Mouse (Mus musculus): Measurements from ENCODE around the gene Msh2. TPM values are rescaled to one million over a fixed set of nuclear protein-coding genes. Genes with fewer than 3 reads are reported as not detected.
"Not testable (repeated sequence)": the region's sequence is repeated elsewhere in the genome, so short reads cannot be mapped to it uniquely, and the experiment has no call there.

The Msh2 gene
- 61.4 and 67.3 TPM in 2 replicates for polyA plus RNA-seq (2015; fragmentation: Nextera tagmentation; extraction: Ambion mirVana)

DNA sequence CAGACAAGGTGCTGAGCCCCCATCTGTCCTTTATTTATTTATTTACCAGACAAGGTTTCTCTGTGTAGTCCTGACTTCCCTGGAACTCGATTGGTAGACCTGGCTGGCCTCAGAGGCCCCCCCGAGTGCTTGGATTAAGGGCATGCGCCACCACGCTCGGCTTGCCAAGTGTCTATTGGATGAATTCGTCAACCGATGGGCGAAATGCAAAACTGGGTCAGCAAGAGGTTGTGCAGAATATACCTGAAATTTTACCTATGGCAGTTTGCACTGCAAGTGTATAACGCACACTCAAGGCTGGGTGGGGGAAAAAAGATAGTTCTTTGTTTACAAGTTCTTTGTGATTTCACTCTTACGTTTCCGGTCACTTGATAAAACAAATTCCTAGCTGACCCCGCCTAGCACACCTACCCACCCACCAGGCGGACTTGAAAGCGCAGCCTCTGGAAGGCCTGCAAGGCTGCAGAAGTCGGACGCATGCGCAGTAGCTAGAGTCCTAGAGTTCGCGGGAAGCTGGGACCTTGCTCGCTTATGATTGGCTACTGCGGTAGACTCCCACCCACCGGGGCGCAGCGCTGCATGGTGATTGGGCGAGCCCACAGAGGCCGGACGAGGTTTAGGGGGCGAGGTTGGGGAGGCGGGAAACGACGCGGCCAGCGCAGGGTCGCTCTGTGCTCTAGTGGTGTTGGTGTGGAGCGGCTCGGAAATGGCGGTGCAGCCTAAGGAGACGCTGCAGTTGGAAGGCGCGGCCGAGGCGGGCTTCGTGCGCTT lies at the start of gene Msh2:
Gene Msh2, plus strand, starts transcription at position 441 of the 771 bp plus-strand sequence.
- peak within 1 kb of the TSS; percentile 95 for H3K4me3 ChIP-seq
- ATAC-seq (replicated peaks) = peak; percentile 99
- H3K36me3 ChIP-seq (replicated peaks) = no peaks in the 10 kb centered on the region
- H3K9me3 ChIP-seq = no peaks in the 10 kb centered on the region
- peaks cover 27% of the 10 kb centered on the region for H3K4me1 ChIP-seq
- no peaks in the 10 kb centered on the region for H3K27me3 ChIP-seq (replicated peaks)
- H3K27ac ChIP-seq = peak within 1 kb of the TSS; percentile 88
- peak within 1 kb of the TSS; percentile 86 for H3K4me2 ChIP-seq
- H3K9ac ChIP-seq = peak within 1 kb of the TSS; percentile 79
- under 1% methylated on average over 44 of the region's 44 CpGs for WGBS

DNA sequence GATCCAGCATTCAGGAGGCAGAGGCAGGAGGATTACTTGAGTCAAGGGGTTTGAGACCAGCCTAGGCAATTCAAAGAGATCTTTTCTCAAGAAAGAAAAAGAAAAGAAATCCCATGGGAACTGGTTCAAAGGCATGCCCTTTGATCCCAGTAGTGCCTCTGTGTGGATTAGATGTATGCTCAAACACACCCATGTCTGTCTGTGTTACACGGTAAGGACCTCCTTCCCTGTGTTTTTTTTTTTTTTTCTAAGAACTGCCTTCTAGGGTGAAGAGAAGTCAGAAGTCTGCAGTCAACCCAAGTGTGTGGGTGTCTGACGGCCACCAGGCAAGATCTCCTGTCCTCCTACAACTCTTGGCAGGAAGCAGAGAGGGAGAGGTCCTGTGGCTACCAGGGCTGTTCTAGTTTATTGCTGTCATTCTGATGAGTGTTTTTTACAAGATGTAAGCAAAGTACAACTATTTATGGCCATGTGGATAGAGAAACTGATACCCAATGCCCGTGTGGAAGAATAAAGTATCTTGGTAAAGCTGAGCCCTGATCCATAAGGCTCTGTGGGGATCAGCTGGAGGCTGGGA lies 46.5 kb upstream of the Msh2 start:
- no peaks in the 10 kb centered on the region for H3K4me1 ChIP-seq
- H3K4me2 ChIP-seq = no peak overlapping the region
- ATAC-seq (replicated peaks) = no peak
- H3K36me3 ChIP-seq (replicated peaks) = no peaks in the 10 kb centered on the region
- H3K27me3 ChIP-seq (replicated peaks) = no peaks in the 10 kb centered on the region
- 80% methylated on average over 3 of the region's 3 CpGs for WGBS
- no peak overlapping the region for H3K4me3 ChIP-seq
- H3K27ac ChIP-seq = no peak overlapping the region
- H3K9me3 ChIP-seq = no peaks in the 10 kb centered on the region
- H3K9ac ChIP-seq = no peak overlapping the region

GRCm38 (mm10) chr17:87628144-87628543 lies 44.0 kb upstream of the Msh2 start:
- Histone ChIP-seq H3K9ac (no peak overlapping the region), H3K9me3 (no peaks in the 10 kb centered on the region), H3K4me2 (no peak overlapping the region), H3K4me1 (no peaks in the 10 kb centered on the region), H3K36me3 (replicated peaks) (no peaks in the 10 kb centered on the region), H3K4me3 (no peak overlapping the region), H3K27ac (no peak overlapping the region), H3K27me3 (replicated peaks) (no peaks in the 10 kb centered on the region)
- WGBS = 94% methylated on average over 5 of the region's 5 CpGs
- ATAC-seq (replicated peaks) = no peak

DNA sequence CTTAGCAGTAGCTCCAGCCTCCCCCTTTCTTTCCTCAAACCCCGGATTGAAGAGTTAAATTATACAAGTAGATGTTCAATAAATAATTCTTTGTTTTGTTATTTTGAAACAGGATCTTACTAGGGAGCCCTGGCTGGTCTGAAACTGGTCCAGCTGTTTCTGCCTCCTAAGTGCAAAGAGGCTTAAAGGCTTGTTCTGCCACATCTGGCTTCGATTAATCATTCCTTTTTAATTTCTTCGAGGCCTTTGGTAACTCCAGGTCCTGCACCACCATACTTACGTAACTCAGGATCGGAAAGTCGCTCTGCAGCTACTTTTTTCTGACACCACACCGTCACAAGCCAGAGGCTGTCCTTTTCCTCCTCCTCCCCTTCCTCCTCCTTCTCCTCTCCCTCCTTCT lies 43.4 kb upstream of the Msh2 start:
- no peak overlapping the region for H3K27ac ChIP-seq
- H3K9me3 ChIP-seq = no peaks in the 10 kb centered on the region
- no peak overlapping the region for H3K4me2 ChIP-seq
- no peaks in the 10 kb centered on the region for H3K4me1 ChIP-seq
- no peak overlapping the region for H3K9ac ChIP-seq
- H3K4me3 ChIP-seq = no peak overlapping the region
- 82% methylated on average over 7 of the region's 7 CpGs for WGBS
- ATAC-seq (replicated peaks) = no peak
- H3K36me3 ChIP-seq (replicated peaks) = no peaks in the 10 kb centered on the region
- H3K27me3 ChIP-seq (replicated peaks) = no peaks in the 10 kb centered on the region

DNA sequence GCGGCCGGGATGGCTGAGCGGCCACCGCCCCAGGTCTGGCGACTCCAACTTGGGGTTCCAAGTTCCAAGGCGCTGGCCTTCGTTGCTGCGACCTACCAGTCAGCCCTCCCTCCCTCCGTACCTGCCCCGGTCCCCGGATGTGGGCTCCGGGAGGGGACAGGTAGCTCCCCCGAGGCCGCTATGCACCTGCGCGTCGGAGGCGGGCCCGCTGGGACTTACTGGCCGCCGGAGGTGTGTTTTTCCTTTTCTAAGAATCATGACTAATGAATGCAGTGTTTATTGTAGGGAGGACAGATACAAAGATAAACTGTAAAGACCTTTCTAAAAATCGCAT lies 35.1 kb upstream of the Msh2 start:
- Histone ChIP-seq H3K4me1 (peaks cover 17% of the 10 kb centered on the region), H3K27ac (no peak overlapping the region), H3K4me3 (peak overlapping the region; percentile 47), H3K9me3 (no peaks in the 10 kb centered on the region), H3K9ac (0 out of 2 replicates have a peak overlapping the region, but pooled peaks have one; percentile 35), H3K36me3 (replicated peaks) (no peaks in the 10 kb centered on the region), H3K27me3 (replicated peaks) (peaks cover 36% of the 10 kb centered on the region), H3K4me2 (peak overlapping the region; percentile 85)
- ATAC-seq (replicated peaks) = peak; percentile 56; the same call in 1 of the 2 replicates
- 2% methylated on average over 21 of the region's 22 CpGs for WGBS

GRCm38 (mm10) chr17:87639242-87639641 lies 32.9 kb upstream of the Msh2 start:
- H3K4me1 ChIP-seq = peaks cover 17% of the 10 kb centered on the region
- H3K27ac ChIP-seq = no peak overlapping the region
- peaks cover 36% of the 10 kb centered on the region for H3K27me3 ChIP-seq (replicated peaks)
- WGBS = 86% methylated on average over 5 of the region's 5 CpGs
- no peaks in the 10 kb centered on the region for H3K9me3 ChIP-seq
- no peaks in the 10 kb centered on the region for H3K36me3 ChIP-seq (replicated peaks)
- H3K4me2 ChIP-seq = no peak overlapping the region
- ATAC-seq (replicated peaks) = no peak
- no peak overlapping the region for H3K9ac ChIP-seq
- no peak overlapping the region for H3K4me3 ChIP-seq

- ATAC-seq (replicated peaks) = no peak
- H3K9ac ChIP-seq = no peak overlapping the region
- peaks cover 17% of the 10 kb centered on the region for H3K4me1 ChIP-seq
- H3K27me3 ChIP-seq (replicated peaks) = peaks cover 26% of the 10 kb centered on the region
- H3K36me3 ChIP-seq (replicated peaks) = no peaks in the 10 kb centered on the region
- H3K4me3 ChIP-seq = no peak overlapping the region
- no peak overlapping the region for H3K27ac ChIP-seq
- WGBS = 94% methylated on average over 27 of the region's 27 CpGs
- no peaks in the 10 kb centered on the region for H3K9me3 ChIP-seq
- no peak overlapping the region for H3K4me2 ChIP-seq
These were observed 31.9 kb upstream of the Msh2 start for GRCm38 (mm10) chr17:87640272-87640671.

DNA sequence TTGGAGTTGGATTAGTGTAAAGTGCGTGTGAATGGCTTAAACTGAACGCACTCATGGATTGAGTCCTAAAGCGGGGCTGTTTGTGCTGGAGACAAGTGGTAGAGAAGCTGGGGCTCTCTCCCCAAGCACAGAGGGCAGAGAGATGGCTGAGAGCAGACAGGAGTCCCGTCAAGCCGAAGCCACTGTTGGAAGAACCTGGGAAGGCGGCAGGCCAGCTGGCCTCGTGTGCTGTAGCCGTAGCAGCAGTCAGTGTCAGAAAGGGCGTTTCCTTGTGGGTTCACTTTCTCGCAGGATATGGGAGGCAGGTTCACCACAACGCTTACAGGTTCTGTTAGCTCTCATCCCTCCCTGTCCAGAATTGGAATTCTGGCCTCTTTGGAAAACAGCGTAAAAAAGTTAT lies 31.1 kb upstream of the Msh2 start:
- WGBS = 85% methylated on average over 12 of the region's 12 CpGs

DNA sequence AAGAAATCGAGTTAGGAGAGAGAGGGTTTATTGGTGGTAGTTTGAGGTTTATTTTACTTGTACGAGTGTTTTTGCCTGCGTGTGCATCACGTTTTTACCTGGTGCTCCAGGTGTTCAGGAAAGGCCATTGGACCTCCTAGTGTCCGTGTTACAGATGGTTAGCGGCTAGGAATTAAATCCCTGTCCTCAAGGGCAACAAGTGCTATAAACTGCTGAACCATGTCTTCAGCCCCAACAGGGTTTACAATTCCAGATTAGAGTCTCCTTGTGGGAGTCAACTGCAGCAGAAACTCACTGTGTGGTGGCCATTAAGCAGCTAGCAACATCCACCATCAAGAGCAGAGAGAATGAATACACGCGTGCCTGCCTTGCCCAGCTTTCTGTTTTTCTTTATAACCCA lies 29.4 kb upstream of the Msh2 start:
- 89% methylated on average over 8 of the region's 8 CpGs for WGBS

More for the DNA sequence above, 31.1 kb upstream of the Msh2 start:
- Histone ChIP-seq H3K4me3 (no peak overlapping the region), H3K27ac (no peak overlapping the region), H3K4me1 (peaks cover 11% of the 10 kb centered on the region), H3K9me3 (no peaks in the 10 kb centered on the region), H3K9ac (no peak overlapping the region), H3K4me2 (no peak overlapping the region), H3K27me3 (replicated peaks) (peaks cover 20% of the 10 kb centered on the region), H3K36me3 (replicated peaks) (no peaks in the 10 kb centered on the region)
- ATAC-seq (replicated peaks) = no peak

GRCm38 (mm10) chr17:87655616-87656015 lies 16.5 kb upstream of the Msh2 start:
- H3K4me3 ChIP-seq; H3K4me1 ChIP-seq; H3K36me3 ChIP-seq (replicated peaks); H3K27ac ChIP-seq; H3K9ac ChIP-seq; H3K4me2 ChIP-seq; H3K9me3 ChIP-seq; H3K27me3 ChIP-seq (replicated peaks); ATAC-seq (replicated peaks): not testable (repeated sequence)
- WGBS = 95% methylated on average over 5 of the region's 5 CpGs

More for the DNA sequence above, 29.4 kb upstream of the Msh2 start:
- no peak overlapping the region for H3K4me3 ChIP-seq
- no peak for ATAC-seq (replicated peaks)
- no peaks in the 10 kb centered on the region for H3K4me1 ChIP-seq
- H3K9me3 ChIP-seq = no peaks in the 10 kb centered on the region
- peaks cover 7% of the 10 kb centered on the region for H3K27me3 ChIP-seq (replicated peaks)
- H3K9ac ChIP-seq = no peak overlapping the region
- no peak overlapping the region for H3K4me2 ChIP-seq
- no peaks in the 10 kb centered on the region for H3K36me3 ChIP-seq (replicated peaks)
- no peak overlapping the region for H3K27ac ChIP-seq

GRCm38 (mm10) chr17:87661958-87662573 lies 10.1 kb upstream of the Msh2 start:
- H3K9me3 ChIP-seq; H3K36me3 ChIP-seq (replicated peaks); H3K4me1 ChIP-seq; H3K4me3 ChIP-seq; H3K27me3 ChIP-seq (replicated peaks); H3K27ac ChIP-seq; H3K9ac ChIP-seq; H3K4me2 ChIP-seq; ATAC-seq (replicated peaks): not testable (repeated sequence)
- WGBS = 89% methylated on average over 9 of the region's 9 CpGs

DNA sequence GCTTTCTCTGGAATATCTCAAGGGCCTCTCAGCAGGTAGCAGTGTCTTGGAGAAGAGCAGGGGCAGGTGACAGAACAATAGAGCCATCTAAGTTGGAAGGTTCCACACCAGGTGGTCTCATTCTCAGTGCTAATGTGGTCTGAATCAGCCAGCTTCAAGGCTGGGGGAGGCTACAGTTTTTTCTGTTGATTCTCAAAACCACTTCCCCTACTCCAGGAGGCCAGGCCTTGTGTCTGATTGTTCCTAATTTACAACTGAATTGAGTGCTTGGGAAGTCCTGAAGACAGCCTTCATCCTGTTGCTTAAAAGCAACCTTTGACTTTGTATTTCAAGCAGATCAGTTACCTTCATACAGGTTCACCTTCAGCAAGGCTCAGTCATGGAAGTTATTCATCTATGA lies 7.9 kb upstream of the Msh2 start:
- Histone ChIP-seq H3K27me3 (replicated peaks) (no peaks in the 10 kb centered on the region), H3K4me2 (no peak overlapping the region), H3K9ac (no peak overlapping the region), H3K9me3 (no peaks in the 10 kb centered on the region), H3K36me3 (replicated peaks) (no peaks in the 10 kb centered on the region), H3K4me1 (no peaks in the 10 kb centered on the region), H3K27ac (no peak overlapping the region), H3K4me3 (no peak overlapping the region)
- ATAC-seq (replicated peaks) = no peak
